Mouse (Mus musculus): ENCODE data around the gene Thada.

DNA sequence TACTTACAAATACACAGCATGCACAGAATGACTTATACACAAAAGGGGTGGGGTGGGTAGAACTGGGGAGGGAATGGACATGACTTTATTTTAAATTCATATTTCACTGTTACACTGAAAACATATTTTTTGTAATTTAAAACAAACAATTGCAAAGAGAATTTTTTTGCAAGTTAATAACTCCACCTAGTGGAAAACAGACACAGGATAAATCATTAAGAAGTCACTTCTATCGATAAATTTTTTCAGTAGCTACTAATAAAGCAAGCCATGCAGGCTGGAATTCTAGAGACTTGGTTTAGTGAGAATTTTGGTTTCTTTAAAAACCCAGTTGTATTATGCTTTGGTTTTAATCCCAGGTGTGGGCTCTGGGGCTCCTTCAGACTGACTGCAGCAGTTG lies 41.7 kb downstream of the Thada start:
- no peak for TF ChIP-seq EP300 (IDR thresholded peaks at IDR 0.05; ENCODE audit: low read depth)
- no peak for TF ChIP-seq CTCF (IDR thresholded peaks at IDR 0.05; ENCODE audit: low read depth)
